19 mouse cellular contexts compared by ENCODE assay signal in genomic region chr15:88151199-88151598, GRCm38 (mm10).
"Had no signal": no experiment of that assay in that cellular context is flagged by ENCODE, and none has a peak within 500 bp of the region (broad histone marks: within the 10 kb centered on the region; RNA-seq: fewer than 3 reads in every experiment).

No protein-coding gene starts in this region.

- H3K9me3 ChIP-seq: limb, embryonic 10.5 days; liver, embryonic 15.5 days; midbrain, embryonic 10.5 days; neural tube, embryonic 15.5 days had no signal

- H3K27me3 ChIP-seq: liver, embryonic 15.5 days; neural tube, embryonic 15.5 days had no signal

- H3K27ac ChIP-seq: kidney, postnatal 0 days; limb, embryonic 10.5 days; liver, embryonic 15.5 days; midbrain, embryonic 10.5 days; neural tube, embryonic 15.5 days; stomach, postnatal 0 days had no signal

- H3K9ac ChIP-seq: liver, embryonic 15.5 days; neural tube, embryonic 15.5 days had no signal

- H3K4me1 ChIP-seq: limb, embryonic 10.5 days; liver, embryonic 15.5 days; neural tube, embryonic 15.5 days had no signal

- H3K4me3 ChIP-seq: limb, embryonic 10.5 days; liver, embryonic 15.5 days; midbrain, embryonic 10.5 days; myocyte; neural tube, embryonic 15.5 days had no signal

- DNase-seq: kidney, adult 11 months; kidney, adult 9 months; kidney, postnatal 36 days; layer of hippocampus, adult 9-11 months; layer of hippocampus, postnatal 36 days; lung, adult 2 months; lung, postnatal 10 days; lung, postnatal 4 days; midbrain, embryonic 14.5 days; thymus, adult 18-20 months; thymus, postnatal 14 days had no signal

- H3K36me3 ChIP-seq: limb, embryonic 10.5 days; liver, embryonic 15.5 days; midbrain, embryonic 10.5 days; neural tube, embryonic 15.5 days had no signal

- H3K4me2 ChIP-seq: liver, embryonic 11.5 days; liver, embryonic 15.5 days; neural tube, embryonic 15.5 days had no signal
